Mouse (Mus musculus) stomach, embryonic 16.5 days (tissue): ENCODE measurements around the gene Pfn1. TPM values are rescaled to one million over a fixed set of nuclear protein-coding genes. Genes with fewer than 3 reads are reported as not detected.

Source experiments
- ATAC-seq: fragments of 200-750 bp; cut with Nextera tagmentation; 2 replicates; pipeline ENCODE4 v1.8.0; 2017; ENCODE audit warnings: moderate number of reproducible peaks, moderate TSS enrichment; ENCODE audit not compliant: insufficient read depth, low FRiP score
- H3K27ac ChIP-seq: fragments of 300-500 bp; sonication (generic); 2 replicates; pipeline ENCODE4 v1.5.1; 2014; ENCODE audit warnings: low read length
- H3K27me3 ChIP-seq: fragments of 300-500 bp; sonication (generic); 2 replicates; pipeline ENCODE4 v1.6.1; 2014; ENCODE audit warnings: low read length, control low read depth, mixed read lengths; ENCODE audit not compliant: control insufficient read depth, insufficient read depth
- H3K36me3 ChIP-seq: fragments of 300-500 bp; sonication (generic); 2 replicates; pipeline ENCODE4 v1.6.1; 2014; ENCODE audit warnings: low read length; ENCODE audit not compliant: control insufficient read depth, insufficient read depth
- H3K4me1 ChIP-seq: fragments of 300-500 bp; sonication (generic); 2 replicates; pipeline ENCODE4 v1.6.1; 2014; ENCODE audit warnings: low read length, control low read depth, mixed read lengths; ENCODE audit not compliant: control insufficient read depth, insufficient read depth
- H3K4me2 ChIP-seq: fragments of 300-500 bp; sonication (generic); 2 replicates; pipeline ENCODE4 v1.6.1; 2014; ENCODE audit warnings: low read depth, low read length, mixed read lengths
- H3K4me3 ChIP-seq: fragments of 300-500 bp; sonication (generic); replicated peaks from 2 replicates; pipeline ENCODE4 v1.5.1; 2014; ENCODE audit warnings: mild to moderate bottlenecking, low read length
- H3K9ac ChIP-seq: fragments of 300-500 bp; sonication (generic); 2 replicates; pipeline ENCODE4 v1.6.1; 2014; ENCODE audit warnings: low read length
- H3K9me3 ChIP-seq: fragments of 300-500 bp; sonication (generic); replicated peaks from 2 replicates; pipeline ENCODE4 v1.6.1; 2016; ENCODE audit warnings: low read length, control low read depth; ENCODE audit not compliant: control insufficient read depth
- WGBS: fragments of 180-500 bp; shearing (Covaris S2); extraction: QIAGEN DNeasy Blood & Tissue Kit; methylation state at CpG from one replicate; pipeline ENCODE4 v1.1.7; 2014; 5-methylcytosine and 5-hydroxymethylcytosine counted together
- polyA plus RNA-seq: library from polyadenylated mRNA; unstranded; fragments of >200 nt; fragmentation: Nextera tagmentation; extraction: Ambion mirVana; gene quantifications from 2 replicates; pipeline ENCODE4 v1.2.1, GENCODE M21; 2015

Pfn1 gene
- polyA plus RNA-seq, 1 experiment from 2014 or later, result 1,820 TPM

DNA sequence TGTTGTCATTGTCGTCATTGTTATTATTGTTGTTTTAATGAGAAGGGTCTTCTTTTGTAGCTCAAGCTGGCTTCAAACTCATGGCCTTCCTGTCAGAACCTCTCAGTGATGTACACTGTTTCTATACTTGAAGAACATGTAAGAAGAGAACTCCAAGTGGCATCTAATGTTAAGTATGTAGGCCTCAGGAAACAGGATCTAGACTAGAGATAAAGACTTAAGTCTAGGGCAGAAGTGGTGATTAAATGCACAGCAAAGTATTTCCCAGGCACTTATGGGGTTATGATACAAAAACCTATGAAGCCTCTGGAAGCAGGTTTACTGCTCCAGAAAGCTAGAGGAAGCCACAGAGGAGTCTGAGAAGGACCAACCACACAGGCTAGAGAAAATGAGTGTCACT is 16.2 kb downstream of the Pfn1 start:
- H3K4me1 ChIP-seq, result no peaks in the 10 kb centered on the region
- H3K27ac ChIP-seq, result no peak overlapping the region
- H3K4me2 ChIP-seq, result no peak overlapping the region
- H3K9me3 ChIP-seq, result no peaks in the 10 kb centered on the region
- ATAC-seq, result no peak
- 80% methylated on average over 1 of the region's 1 CpGs for WGBS
- no peaks in the 10 kb centered on the region for H3K27me3 ChIP-seq
- no peaks in the 10 kb centered on the region for H3K36me3 ChIP-seq
- no peak overlapping the region for H3K4me3 ChIP-seq
- H3K9ac ChIP-seq, result no peak overlapping the region

DNA sequence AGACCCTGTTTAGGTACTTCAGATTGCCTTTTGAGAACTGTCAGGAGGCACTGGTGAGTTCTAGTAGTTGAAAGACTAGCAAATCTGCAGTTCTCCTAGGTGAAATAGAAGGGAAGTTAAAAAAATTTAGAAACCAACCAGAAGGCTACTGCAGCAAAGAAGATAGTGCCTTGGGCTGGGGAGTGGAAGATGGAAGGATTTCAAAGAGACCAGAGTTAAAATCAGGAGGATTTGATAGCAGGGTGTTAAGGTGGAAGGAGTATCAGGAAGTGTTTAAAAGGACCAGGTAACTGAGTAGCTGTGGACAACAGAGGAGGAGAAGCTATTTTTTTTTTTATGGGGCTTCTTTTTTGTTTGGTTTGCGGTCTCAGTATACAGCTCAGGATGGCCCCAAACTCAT is 16.7 kb downstream of the Pfn1 start:
- WGBS, result 100% methylated on average over 1 of the region's 1 CpGs
- no peak overlapping the region for H3K9ac ChIP-seq
- no peak overlapping the region for H3K4me3 ChIP-seq
- no peaks in the 10 kb centered on the region for H3K27me3 ChIP-seq
- H3K9me3 ChIP-seq, result no peaks in the 10 kb centered on the region
- no peak for ATAC-seq
- H3K4me1 ChIP-seq, result no peaks in the 10 kb centered on the region
- no peak overlapping the region for H3K27ac ChIP-seq
- no peaks in the 10 kb centered on the region for H3K36me3 ChIP-seq
- no peak overlapping the region for H3K4me2 ChIP-seq

DNA sequence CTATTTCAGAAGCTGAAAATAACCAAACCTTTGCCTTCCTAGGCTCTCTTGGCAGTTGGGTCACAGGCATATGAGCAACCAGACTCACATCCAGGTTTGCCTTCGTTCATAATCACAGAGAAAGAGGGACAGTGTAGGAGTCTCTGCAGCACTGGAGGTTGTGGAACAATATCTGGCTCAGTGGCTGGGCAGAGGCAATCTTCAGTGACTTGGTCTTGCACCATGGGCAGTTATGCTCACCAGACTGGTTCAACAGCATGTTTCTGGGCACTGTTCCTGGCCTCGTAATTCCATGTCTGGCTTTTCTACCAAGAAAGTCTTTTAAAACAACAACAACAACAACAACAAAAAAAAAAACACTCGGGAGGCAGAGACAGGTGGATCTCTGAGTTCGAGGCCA is 18.8 kb downstream of the Pfn1 start:
- Histone ChIP-seq H3K27me3 (no peaks in the 10 kb centered on the region), H3K9me3 (no peaks in the 10 kb centered on the region), H3K4me1 (no peaks in the 10 kb centered on the region), H3K36me3 (no peaks in the 10 kb centered on the region), H3K9ac (no peak overlapping the region), H3K4me2 (no peak overlapping the region), H3K4me3 (no peak overlapping the region), H3K27ac (no peak overlapping the region)
- no peak for ATAC-seq
- 75% methylated on average over 4 of the region's 4 CpGs for WGBS

DNA sequence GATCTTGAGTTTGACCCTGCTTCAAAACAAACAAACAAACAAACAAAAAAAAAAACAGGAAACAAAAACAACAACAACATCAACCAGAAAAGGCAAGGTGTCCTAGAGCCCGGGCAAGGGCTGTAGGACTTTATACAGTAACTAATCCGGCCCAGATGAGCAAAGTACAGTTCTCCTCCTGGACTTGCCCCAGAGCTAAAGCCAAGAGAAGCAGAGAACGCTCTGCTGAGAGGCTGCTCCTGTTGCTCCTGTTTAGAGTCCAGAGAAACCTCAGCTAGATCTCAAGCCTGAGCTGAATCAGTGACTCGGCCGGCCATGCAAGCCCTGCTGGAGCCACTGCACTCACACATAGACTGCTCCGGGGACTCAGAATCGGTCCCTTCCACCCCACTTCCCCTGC is 24.3 kb downstream of the Pfn1 start:
- no peak for ATAC-seq
- H3K27ac ChIP-seq, result no peak overlapping the region
- 75% methylated on average over 7 of the region's 7 CpGs for WGBS

DNA sequence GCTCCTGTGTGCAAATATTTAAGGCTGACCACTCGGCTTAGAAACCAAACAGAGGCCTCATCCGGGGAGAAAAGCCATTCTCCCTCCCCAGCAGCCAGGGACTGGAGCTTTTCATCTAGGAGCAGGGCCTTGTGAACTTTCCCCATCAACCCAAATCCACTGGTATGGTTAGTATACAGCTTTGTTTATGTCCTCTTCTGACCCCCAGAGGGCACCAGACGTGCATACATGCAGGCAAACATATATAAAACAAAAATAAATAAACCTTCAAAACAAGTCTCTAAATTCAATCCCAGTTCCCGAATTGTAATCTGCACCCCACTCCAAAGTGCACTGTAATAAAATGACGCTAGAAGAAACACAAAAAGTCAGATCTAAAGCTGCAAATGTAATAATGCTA is 24.9 kb downstream of the Pfn1 start:
- ATAC-seq, result no peak
- Histone ChIP-seq H3K4me1 (no peaks in the 10 kb centered on the region), H3K4me2 (no peak overlapping the region), H3K27ac (no peak overlapping the region), H3K36me3 (no peaks in the 10 kb centered on the region), H3K9ac (no peak overlapping the region), H3K4me3 (no peak overlapping the region), H3K27me3 (no peaks in the 10 kb centered on the region), H3K9me3 (no peaks in the 10 kb centered on the region)
- WGBS, result 40% methylated on average over 5 of the region's 5 CpGs

More for the DNA sequence above, 24.3 kb downstream of the Pfn1 start:
- Histone ChIP-seq H3K4me1 (no peaks in the 10 kb centered on the region), H3K4me2 (no peak overlapping the region), H3K36me3 (no peaks in the 10 kb centered on the region), H3K27me3 (no peaks in the 10 kb centered on the region), H3K4me3 (no peak overlapping the region), H3K9me3 (no peaks in the 10 kb centered on the region), H3K9ac (no peak overlapping the region)

DNA sequence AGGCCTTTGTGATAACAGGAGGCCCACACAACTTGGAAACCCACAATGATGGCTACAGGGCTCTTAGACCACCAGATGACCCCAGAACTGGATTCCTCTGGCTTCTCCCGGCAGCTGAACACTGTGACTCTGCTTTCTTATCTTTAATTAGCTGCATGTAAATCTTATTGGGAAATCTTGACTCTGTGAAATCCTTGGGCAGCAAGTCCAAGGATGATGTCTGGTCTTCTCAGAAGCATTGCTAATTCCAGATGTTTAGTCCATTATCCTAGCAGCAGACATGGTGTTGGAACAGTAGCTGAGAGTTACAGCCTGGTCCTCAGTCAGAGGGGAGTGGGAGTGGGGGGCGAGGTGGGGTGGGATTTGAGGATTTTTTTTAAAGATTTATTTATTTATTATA is 26.0 kb downstream of the Pfn1 start:
- Histone ChIP-seq H3K4me3 (no peak overlapping the region), H3K4me1 (no peaks in the 10 kb centered on the region), H3K9me3 (no peaks in the 10 kb centered on the region), H3K9ac (no peak overlapping the region), H3K36me3 (no peaks in the 10 kb centered on the region), H3K4me2 (no peak overlapping the region), H3K27ac (no peak overlapping the region), H3K27me3 (no peaks in the 10 kb centered on the region)
- ATAC-seq, result no peak
- 72% methylated on average over 2 of the region's 2 CpGs for WGBS

DNA sequence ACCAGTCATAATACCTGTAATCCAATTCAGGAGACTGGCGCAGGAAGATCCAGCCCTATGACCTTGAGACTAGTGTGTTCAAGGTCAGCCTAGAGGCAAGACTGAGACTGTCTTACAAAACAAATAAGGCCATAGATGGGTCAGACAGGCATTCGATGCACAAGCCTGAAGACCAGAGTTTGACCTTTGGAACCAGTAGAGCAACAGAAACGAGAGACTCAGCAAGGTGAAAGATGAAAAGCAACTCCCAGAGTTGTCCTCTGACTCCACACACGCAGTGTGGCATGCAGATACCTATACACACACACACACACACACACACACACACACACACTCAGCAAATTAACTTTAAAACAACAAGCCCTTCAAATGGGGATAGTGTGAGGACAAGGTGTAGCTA is 27.6 kb downstream of the Pfn1 start:
- Histone ChIP-seq H3K9me3 (no peaks in the 10 kb centered on the region), H3K27ac (no peak overlapping the region)
- no peak for ATAC-seq

DNA sequence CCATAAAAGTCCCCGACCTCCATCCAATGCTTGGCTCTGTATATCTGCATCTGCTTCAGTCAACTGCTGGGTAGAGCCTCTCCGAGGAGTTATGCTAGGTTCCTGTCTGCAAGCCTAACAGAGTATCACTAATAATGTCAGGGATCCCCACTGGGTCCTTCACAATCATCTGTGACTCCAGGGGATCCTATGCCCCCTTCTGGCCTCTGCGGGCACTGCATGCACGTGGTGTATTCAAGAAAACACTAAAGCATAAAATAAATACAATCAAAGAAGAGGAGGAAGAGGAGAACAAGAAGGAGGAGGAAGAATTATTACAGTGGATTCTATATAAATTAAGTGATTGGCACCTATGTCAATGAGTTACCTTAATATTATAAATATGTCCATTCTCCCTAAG is 29.0 kb downstream of the Pfn1 start:
- no peak overlapping the region for H3K4me2 ChIP-seq
- 42% methylated on average over 4 of the region's 4 CpGs for WGBS
- no peak overlapping the region for H3K27ac ChIP-seq
- no peak overlapping the region for H3K4me3 ChIP-seq
- H3K4me1 ChIP-seq, result peaks cover 8% of the 10 kb centered on the region; the same call in 1 of the 2 replicates
- no peaks in the 10 kb centered on the region for H3K27me3 ChIP-seq
- no peak overlapping the region for H3K9ac ChIP-seq
- no peak for ATAC-seq
- H3K36me3 ChIP-seq, result no peaks in the 10 kb centered on the region
- H3K9me3 ChIP-seq, result no peaks in the 10 kb centered on the region

More for the DNA sequence above, 27.6 kb downstream of the Pfn1 start:
- H3K36me3 ChIP-seq, result no peaks in the 10 kb centered on the region
- H3K4me3 ChIP-seq, result no peak overlapping the region
- H3K9ac ChIP-seq, result no peak overlapping the region
- H3K27me3 ChIP-seq, result no peaks in the 10 kb centered on the region
- no peak overlapping the region for H3K4me2 ChIP-seq
- 55% methylated on average over 4 of the region's 4 CpGs for WGBS
- H3K4me1 ChIP-seq, result 0 out of 2 replicates have a peak, but pooled peaks cover 5% of the 10 kb centered on the region

DNA sequence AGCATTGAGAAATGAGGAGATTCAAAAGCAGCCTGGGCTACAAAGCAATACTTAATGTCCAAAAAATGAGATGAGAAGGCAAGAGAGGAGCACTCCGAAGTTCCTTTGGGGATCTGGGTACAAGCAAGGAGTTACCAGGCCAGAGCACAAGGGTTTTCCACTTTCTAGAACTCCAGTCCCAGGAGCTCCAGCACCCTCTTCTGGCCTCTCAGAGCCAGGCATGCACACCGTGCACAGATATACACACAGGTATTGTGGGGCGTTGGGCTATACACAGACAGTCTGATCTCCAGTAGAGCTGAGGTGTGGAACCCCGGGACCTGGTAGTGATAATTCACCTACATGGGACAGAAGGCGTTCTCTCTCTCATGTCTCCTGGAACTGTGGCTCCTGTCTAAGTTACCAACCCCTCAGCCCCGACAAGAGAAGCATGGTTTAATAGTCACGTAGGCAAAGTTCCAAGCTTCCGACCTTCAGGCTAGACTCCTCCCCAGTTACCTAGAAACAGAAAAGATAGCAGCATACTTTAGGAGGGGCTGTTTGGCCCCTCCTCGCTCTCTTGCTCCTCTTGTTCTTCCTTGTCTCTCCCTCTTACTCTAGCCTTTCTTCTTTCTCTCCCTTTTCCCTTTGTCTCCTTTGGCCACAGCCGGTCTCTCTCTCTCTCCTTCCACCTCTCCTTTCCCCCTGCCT is 31.2 kb downstream of the Pfn1 start:
- ATAC-seq, result no peak
- H3K36me3 ChIP-seq, result no peaks in the 10 kb centered on the region
- 68% methylated on average over 10 of the region's 10 CpGs for WGBS
- no peak overlapping the region for H3K27ac ChIP-seq
- no peak overlapping the region for H3K9ac ChIP-seq
- peaks cover 8% of the 10 kb centered on the region; the same call in 1 of the 2 replicates for H3K4me1 ChIP-seq
- H3K9me3 ChIP-seq, result no peaks in the 10 kb centered on the region
- H3K4me2 ChIP-seq, result no peak overlapping the region
- H3K4me3 ChIP-seq, result no peak overlapping the region
- H3K27me3 ChIP-seq, result no peaks in the 10 kb centered on the region
